Mouse (Mus musculus) adrenal gland (tissue): Measurements from ENCODE around the gene Wfikkn2.
"Not testable (repeated sequence)": the region's sequence is repeated elsewhere in the genome, so short reads cannot be mapped to it uniquely, and the experiment has no call there.

Experiments
- intact Hi-C: fragments of 180-260 bp; cut with DNase I; formaldehyde crosslinking; loops from one replicate; pipeline ENCODE4 v1.15.1; 2025
- long read RNA-seq, 2 experiments: library from polyadenylated mRNA; unstranded; transcript quantifications; one replicate each; pipeline ENCODE4 v2.0.0; 2020; ENCODE audit warnings: borderline replicate concordance in 1 of 2; ENCODE audit not compliant: insufficient replicate concordance in 1 of 2

Wfikkn2 gene
- long read RNA-seq, experiment 1 = 0 reads
- long read RNA-seq, experiment 2 = 0 reads

DNA sequence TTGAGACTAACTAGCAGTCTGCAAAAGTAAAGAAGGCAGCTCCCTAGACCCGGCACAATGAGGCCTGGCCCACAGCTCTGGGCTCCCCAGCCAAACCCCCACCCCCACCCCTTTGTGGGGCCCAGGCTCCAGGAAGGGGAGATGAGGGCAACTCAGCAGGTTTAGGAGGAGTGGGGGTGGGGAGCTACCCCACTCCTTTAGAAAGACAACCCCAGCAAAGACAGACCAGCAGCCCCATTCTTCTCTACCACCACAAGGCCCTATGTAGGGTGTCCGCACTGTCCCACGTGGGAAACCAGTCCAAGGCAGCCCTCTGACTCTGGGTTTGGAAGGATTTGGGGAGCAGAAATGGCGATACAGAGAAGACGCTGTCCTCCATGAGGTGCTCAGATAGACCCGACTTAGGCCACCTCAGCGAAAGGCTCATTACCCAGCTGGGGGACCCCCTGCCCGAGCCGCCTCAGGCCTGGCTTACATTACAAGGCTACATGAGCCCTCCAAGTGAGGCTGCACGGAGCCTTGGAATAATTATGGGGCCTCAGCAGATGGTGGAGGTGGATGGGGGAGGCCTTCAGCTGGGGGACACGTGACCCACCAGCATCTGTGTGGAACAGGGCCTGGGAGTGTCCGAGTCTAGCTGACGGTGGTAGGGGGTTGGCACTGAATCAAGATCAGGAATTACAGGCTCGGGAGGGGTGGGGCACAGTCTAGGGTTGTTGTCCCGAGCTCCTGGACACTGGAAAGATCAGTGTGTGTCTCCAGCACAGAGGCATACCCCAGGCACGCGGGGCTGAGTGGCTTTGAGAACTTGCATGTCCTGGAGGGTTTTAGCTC lies at the start of gene Wfikkn2:
Gene Wfikkn2 (minus strand): TSS at position 51 of the 834 bp plus-strand sequence.
- intact Hi-C loops = no loop called here

- intact Hi-C loops = no loop called here
Measured at GRCm38 (mm10) chr11:94294996-94295845, 49.4 kb upstream of the Wfikkn2 start.

GRCm38 (mm10) chr11:94290062-94290740 lies 44.4 kb upstream of the Wfikkn2 start:
- intact Hi-C loops = no loop called here

DNA sequence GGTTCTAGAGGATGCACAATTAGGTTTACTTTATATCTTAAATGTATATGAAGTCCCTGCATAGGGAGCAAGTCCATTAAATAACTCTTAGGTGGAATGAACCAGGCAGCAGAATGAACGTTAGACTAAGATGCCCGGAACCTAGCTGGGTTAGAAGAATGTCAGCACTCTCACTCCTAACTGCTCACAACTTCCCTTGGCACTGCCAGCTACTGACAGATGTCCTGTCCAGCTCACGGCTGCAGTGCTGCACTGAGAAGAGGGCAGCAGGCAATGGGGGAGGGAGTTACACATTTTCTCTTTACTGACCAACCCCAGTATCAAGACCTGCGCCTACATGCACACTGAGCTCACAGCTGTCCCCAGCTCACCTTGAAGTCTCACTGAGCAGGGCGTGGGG lies 41.3 kb upstream of the Wfikkn2 start:
- intact Hi-C loops = no loop called here

DNA sequence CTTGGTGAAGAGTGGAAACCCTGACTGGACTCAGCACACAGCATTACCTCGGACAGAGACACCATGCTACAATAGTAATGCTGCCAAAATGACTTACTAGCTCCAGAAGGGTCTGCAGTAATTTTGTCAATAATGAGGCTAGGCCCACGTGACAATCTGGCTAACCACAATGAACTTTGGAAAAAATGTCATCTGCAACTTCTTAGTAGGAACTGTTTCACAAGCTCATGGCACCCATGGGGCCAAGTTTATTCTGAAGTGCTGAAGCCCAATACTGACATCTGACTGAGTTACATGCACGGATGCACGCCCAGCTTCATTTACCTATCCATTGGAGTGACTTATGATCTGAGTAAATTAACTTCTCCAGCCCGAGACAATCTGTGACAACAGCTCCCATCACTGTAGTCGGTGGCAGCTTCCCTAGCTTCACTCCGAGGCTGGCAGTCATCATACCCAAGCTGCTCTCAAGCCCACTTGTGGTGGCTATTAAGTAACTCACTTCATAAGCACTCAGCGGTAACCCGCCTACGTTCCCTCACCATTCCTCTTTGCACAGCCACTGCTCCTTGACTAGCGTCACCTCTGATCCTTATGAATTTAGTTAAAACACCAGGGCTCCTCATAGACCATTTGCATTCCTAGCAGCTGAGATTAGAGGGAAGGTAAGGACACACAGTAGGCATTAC lies 40.2 kb upstream of the Wfikkn2 start:
- intact Hi-C loops = no loop called here

DNA sequence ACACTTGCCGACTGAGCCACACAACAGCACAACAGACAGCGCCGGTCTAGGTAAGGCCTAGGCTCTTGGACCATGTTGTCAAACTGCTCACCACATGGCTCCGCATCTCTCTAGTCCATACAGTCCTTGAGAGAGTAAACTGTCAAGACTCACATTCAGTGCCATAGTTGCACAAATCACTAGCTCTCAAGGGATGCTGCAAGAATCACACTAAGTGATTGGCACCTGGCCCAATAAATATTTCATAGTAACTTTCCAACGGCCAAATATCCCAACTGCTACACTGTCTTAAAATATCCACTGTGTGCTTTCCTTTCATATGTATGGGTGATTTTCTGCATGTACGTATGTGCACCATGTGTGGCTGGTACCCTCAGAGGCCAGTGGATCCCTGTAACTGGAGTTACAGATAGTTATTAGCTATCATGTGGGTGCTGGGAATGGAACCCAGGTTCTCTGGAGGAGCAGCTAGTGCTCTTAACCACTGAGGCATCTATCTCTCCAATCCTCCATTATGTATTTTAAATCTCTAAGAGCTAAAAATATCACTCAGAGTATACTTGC lies 37.8 kb upstream of the Wfikkn2 start:
- intact Hi-C loops = no loop called here

GRCm38 (mm10) chr11:94282291-94282690 lies 36.5 kb upstream of the Wfikkn2 start:
- intact Hi-C loops = no loop called here

- intact Hi-C loops = no loop called here
Measured at GRCm38 (mm10) chr11:94281199-94282181, 35.7 kb upstream of the Wfikkn2 start, which contains the start of gene Gm21885. TSS of gene Gm21885 (plus strand) at chr11:94281873.

DNA sequence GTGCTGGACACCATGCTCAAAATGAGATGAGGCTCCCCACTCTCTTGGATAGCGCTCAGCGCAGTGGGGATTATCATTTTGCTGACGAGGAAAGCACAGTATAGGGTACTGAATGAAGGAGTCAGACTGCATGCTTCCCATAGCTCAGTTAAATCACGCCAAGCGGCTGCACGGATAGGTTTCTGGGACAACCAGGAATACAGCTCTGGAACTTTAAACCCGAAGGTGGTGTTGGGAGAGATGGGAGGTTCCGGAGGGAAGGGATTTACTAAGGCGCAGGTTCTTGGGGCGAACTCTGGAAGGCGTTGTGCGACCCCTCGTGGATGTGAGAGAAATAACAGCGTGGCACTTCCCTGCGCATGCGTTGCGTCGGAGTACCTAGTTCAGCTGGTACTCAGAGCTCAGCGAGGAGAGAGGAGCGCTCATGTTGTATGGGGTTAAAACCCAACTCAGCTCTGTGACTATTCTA lies 31.1 kb upstream of the Wfikkn2 start:
- intact Hi-C loops = loop anchor here (1.0 to 5.0 kb wide), 2 partner anchors 41 to 150 kb away; no protein-coding TSS in a partner anchor

DNA sequence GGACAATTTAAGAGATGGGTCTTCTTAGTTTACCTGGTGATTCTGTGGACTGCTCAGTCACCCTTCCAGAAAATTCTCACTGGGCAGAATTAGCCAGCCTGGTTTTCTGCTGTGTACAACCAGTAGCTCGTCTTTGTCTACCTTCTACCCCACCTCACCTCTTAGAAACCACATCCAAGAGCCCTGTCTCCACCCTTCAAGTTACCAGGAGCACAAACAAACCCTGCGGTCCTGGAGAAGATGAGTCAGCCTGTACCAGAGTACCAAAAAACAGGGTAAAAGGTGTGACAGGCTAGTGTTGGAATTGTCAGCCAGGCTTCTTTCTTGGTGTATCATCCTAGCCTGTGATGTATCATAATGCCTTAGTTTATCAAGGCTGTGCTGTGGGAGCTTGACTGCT lies 29.9 kb upstream of the Wfikkn2 start:
- intact Hi-C loops = loop anchor here (1.0 to 5.0 kb wide), 2 partner anchors 39 to 148 kb away; no protein-coding TSS in a partner anchor

DNA sequence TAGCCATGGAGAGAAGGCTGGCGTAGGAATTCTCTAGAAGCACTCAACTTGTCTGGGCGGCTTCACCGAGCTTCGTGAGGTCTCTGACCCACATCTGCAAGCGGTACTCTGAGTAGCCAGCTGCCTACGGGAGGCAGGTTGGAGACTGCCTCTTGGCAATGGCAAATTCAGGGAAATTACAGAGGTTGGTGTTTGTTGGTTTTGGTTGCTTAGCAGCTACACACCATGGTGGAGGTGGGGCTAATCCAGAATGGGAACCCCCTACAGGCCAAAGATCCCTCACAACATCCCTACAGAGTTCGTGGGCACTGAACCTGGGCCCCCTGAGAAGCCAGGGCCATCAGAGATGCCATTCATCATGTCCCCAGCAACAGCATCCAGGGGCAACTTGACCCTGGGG lies 29.4 kb upstream of the Wfikkn2 start:
- intact Hi-C loops = loop anchor here (5.0 kb wide), 1 partner anchor 148 kb away; no protein-coding TSS in a partner anchor

GRCm38 (mm10) chr11:94274206-94274867 lies 28.5 kb upstream of the Wfikkn2 start:
- intact Hi-C loops = no loop called here

- intact Hi-C loops = no loop called here
Measured at GRCm38 (mm10) chr11:94272960-94273927, 27.4 kb upstream of the Wfikkn2 start.

GRCm38 (mm10) chr11:94271015-94271414 lies 25.2 kb upstream of the Wfikkn2 start:
- intact Hi-C loops = no loop called here

- intact Hi-C loops = no loop called here
Measured at GRCm38 (mm10) chr11:94269906-94270305, 24.1 kb upstream of the Wfikkn2 start.

DNA sequence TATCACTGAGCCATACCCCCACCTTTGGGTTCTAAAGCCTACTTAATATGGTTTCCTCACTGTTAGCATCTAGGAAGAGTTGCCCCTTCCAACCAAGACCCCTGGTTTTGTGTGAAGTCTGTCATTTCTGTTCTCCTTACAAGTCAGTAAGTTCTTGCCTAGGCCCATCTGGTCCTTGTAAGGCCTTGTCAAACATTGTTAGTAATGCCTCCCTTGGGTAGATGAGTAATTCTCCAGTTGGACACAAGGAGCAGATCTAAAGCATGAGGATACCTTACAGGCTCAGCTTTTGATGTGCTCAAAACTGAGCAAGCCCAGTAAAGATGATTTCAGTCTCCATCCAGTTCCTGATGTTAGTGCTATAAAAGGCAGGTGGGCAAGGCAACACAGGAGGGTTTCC lies 23.0 kb upstream of the Wfikkn2 start:
- intact Hi-C loops = no loop called here

DNA sequence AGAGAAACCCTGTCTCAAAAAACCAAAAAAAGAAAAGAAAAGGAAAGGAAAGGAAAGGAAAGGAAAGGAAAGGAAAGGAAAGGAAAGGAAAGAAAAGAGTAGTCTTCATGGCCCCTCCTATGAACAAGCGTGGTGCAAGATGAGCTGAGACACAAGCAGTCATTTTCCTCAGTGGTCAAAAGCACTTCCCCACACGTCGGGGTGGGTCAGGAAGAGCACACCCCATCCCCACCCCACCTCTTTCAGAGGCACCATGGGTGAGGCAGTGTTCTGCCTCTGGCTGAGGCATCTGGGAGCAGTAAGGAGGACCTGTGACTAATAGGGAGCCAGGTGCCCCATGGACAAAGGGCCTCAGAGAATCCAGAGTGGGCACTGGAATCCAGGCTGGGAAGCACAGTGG lies 20.4 kb upstream of the Wfikkn2 start:
- intact Hi-C loops = not testable (repeated sequence)
